Mouse (Mus musculus) intestine, embryonic 16.5 days (tissue): ENCODE measurements at regions not wholly inside any gene's neighbourhood (a gene's known extent, or its start where the extent isn't known, plus 50 kb on each side); places are given as distances from the start of the nearest gene placed in this dataset.

ENCODE experiments used
- ATAC-seq: fragments of 200-750 bp; cut with Nextera tagmentation; 2 replicates; pipeline ENCODE4 v1.8.0; 2017; ENCODE audit warnings: moderate TSS enrichment, moderate library complexity
- H3K27ac ChIP-seq: fragments of 300-500 bp; sonication (generic); 2 replicates; pipeline ENCODE4 v1.5.1; 2014; ENCODE audit warnings: mild to moderate bottlenecking, low read length
- H3K27me3 ChIP-seq: fragments of 300-500 bp; sonication (generic); replicated peaks from 2 replicates; pipeline ENCODE4 v1.6.1; 2014; ENCODE audit warnings: low read length, control low read depth, mixed read lengths; ENCODE audit not compliant: control insufficient read depth, insufficient read depth
- H3K36me3 ChIP-seq: fragments of 300-500 bp; sonication (generic); 2 replicates; pipeline ENCODE4 v1.6.1; 2014; ENCODE audit warnings: low read length, control low read depth; ENCODE audit not compliant: control insufficient read depth, insufficient read depth
- H3K4me1 ChIP-seq: fragments of 300-500 bp; sonication (generic); 2 replicates; pipeline ENCODE4 v1.6.1; 2014; ENCODE audit warnings: low read length, control low read depth, mixed read lengths; ENCODE audit not compliant: control insufficient read depth, insufficient read depth
- H3K4me2 ChIP-seq: fragments of 300-500 bp; sonication (generic); 2 replicates; pipeline ENCODE4 v1.6.1; 2014; ENCODE audit warnings: low read depth, low read length, control low read depth
- H3K4me3 ChIP-seq: fragments of 300-500 bp; sonication (generic); 2 replicates; pipeline ENCODE4 v1.5.1; 2014; ENCODE audit warnings: mild to moderate bottlenecking, low read length
- H3K9ac ChIP-seq: fragments of 300-500 bp; sonication (generic); 2 replicates; pipeline ENCODE4 v1.6.1; 2014; ENCODE audit warnings: low read depth, low read length
- H3K9me3 ChIP-seq: fragments of 300-500 bp; sonication (generic); 2 replicates; pipeline ENCODE4 v1.6.1; 2016; ENCODE audit warnings: low read length, control low read depth; ENCODE audit not compliant: control insufficient read depth
- WGBS: fragments of 180-500 bp; shearing (Covaris S2); extraction: QIAGEN DNeasy Blood & Tissue Kit; methylation state at CpG from one replicate; pipeline ENCODE4 v1.1.7; 2014; 5-methylcytosine and 5-hydroxymethylcytosine counted together

DNA sequence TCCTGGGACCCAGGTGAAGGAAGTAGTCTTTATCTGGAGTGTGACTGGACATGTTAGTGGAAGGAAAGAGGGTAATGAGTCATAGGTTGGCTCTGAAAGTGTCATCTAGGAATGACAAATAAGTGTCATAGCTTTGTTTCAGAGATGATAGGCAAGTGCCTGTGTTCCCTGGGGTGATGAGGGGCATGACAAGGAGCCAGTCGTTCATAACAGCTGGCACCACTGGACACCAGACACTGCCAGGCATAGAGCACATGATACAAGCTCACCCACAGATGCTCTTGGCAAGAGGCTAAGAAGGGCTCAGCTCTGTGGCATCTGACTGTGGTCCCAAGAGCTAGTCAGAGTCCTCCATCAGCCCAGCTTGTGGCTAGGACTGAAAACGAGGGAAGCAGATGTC, 171.0 kb downstream of the Rab11fip4 start:
- 49% methylated on average over 2 of the region's 2 CpGs for WGBS
- Histone ChIP-seq H3K4me3 (no peak overlapping the region), H3K27me3 (no peaks in the 10 kb centered on the region), H3K9ac (no peak overlapping the region), H3K4me2 (no peak overlapping the region), H3K4me1 (no peaks in the 10 kb centered on the region), H3K36me3 (no peaks in the 10 kb centered on the region), H3K27ac (no peak overlapping the region), H3K9me3 (no peaks in the 10 kb centered on the region)
- no peak for ATAC-seq

DNA sequence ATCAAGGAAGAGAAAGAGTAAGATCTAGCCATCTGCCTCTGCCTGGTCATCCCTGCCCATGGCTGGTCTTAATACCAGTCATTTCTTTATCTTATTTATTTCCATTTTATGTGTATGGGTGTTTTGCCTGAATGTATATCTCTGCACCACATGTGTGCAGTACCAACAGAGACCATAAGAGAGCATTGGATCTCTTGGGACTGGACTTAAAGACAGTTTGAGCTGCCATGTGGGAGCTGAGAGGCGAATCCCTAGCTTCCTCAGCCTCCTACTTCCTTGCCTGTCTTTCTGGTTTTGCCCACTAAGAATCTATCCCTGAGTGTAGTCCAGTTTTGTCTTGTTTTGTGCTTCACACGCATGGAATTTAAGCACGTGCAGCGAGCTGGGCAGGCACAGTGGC, 169.5 kb downstream of the Rab11fip4 start:
- WGBS = 92% methylated on average over 4 of the region's 4 CpGs
- Histone ChIP-seq H3K36me3 (no peaks in the 10 kb centered on the region), H3K27me3 (no peaks in the 10 kb centered on the region), H3K4me1 (no peaks in the 10 kb centered on the region), H3K27ac (no peak overlapping the region), H3K4me3 (no peak overlapping the region), H3K9ac (no peak overlapping the region), H3K9me3 (no peaks in the 10 kb centered on the region), H3K4me2 (no peak overlapping the region)
- no peak for ATAC-seq

DNA sequence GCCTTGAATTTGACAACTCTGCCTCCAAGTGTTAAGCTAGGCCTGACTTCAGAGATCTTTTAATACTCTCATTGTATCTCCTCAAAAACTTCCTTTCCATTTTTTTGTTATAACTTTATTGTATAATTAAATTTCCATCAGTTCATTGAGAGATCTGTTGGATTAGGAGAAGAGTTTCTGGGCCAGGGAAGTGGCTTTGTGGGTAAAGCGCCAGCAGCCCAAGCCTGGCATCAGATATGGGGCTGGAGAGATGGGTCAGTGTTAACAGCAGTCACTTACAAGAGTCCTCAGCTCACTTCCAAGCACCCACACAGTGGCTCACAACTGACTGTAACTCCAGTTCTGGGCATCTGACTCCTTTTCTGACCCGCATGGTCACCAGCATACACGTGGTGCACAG, 167.3 kb downstream of the Rab11fip4 start:
- Histone ChIP-seq H3K36me3 (no peaks in the 10 kb centered on the region), H3K9me3 (no peaks in the 10 kb centered on the region), H3K27ac (no peak overlapping the region), H3K4me3 (no peak overlapping the region), H3K9ac (no peak overlapping the region), H3K4me1 (no peaks in the 10 kb centered on the region), H3K4me2 (no peak overlapping the region), H3K27me3 (no peaks in the 10 kb centered on the region)
- 94% methylated on average over 3 of the region's 3 CpGs for WGBS
- ATAC-seq = no peak

DNA sequence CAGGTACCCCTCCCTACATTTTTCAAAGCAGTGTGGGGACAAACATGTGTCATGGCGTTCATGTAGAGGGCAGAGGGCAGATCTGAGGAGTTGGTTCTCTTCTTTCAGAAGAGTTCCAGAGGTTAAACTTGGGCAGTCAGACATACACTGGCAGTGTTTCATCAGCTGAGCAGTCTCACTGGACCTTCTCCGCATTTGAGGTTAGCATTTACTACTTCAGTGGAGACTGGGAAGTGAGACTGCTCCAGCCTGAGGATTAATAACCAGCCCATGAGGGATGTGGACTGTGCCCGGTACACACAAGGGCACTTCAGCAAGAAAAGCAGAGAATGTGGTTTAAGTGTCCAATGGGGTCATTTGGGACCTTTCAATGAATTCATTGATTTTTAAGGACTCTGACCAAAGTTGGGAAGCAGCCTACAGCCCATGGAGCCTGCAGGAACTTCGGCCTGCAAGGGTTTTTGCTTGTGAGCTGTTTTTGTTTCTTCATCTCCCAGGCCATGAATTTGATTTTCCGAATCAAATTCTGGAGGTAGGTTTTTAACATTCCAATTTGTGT, 166.6 kb downstream of the Rab11fip4 start:
- Histone ChIP-seq H3K27ac (no peak overlapping the region), H3K4me2 (no peak overlapping the region), H3K27me3 (no peaks in the 10 kb centered on the region), H3K9ac (no peak overlapping the region), H3K36me3 (no peaks in the 10 kb centered on the region), H3K4me3 (no peak overlapping the region), H3K9me3 (no peaks in the 10 kb centered on the region), H3K4me1 (no peaks in the 10 kb centered on the region)
- 85% methylated on average over 5 of the region's 5 CpGs for WGBS
- no peak for ATAC-seq

DNA sequence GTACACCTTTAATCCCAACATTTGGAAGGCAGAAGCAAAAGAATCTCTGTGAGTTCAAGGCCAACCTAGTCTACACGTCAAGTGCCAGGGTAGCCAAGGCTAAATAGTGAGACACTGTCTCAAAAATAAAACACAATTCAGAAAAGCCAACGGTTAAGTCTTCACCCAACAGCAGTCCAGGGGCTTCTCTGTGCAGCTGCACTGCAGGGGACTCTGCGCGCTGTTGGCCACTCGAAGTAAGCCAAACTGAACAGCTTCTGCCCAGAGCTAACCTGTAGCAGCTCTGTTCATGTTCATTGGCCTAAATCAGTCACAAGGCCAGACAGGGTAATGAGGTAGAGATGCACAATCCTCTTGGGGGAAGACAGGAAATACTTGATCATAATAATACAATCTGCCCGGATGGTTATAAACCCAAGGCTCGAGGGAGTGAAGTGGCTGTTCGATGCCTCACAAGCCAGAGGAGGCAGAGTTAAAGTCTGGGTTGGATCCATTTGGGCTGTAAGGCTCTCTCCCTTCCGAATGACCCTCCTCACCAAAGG, 165.4 kb downstream of the Rab11fip4 start:
- H3K36me3 ChIP-seq = no peaks in the 10 kb centered on the region
- H3K4me1 ChIP-seq = no peaks in the 10 kb centered on the region
- no peaks in the 10 kb centered on the region for H3K9me3 ChIP-seq
- H3K4me2 ChIP-seq = no peak overlapping the region
- H3K27ac ChIP-seq = no peak overlapping the region
- H3K27me3 ChIP-seq = no peaks in the 10 kb centered on the region
- no peak overlapping the region for H3K9ac ChIP-seq
- no peak overlapping the region for H3K4me3 ChIP-seq
- 71% methylated on average over 9 of the region's 9 CpGs for WGBS
- ATAC-seq = no peak

DNA sequence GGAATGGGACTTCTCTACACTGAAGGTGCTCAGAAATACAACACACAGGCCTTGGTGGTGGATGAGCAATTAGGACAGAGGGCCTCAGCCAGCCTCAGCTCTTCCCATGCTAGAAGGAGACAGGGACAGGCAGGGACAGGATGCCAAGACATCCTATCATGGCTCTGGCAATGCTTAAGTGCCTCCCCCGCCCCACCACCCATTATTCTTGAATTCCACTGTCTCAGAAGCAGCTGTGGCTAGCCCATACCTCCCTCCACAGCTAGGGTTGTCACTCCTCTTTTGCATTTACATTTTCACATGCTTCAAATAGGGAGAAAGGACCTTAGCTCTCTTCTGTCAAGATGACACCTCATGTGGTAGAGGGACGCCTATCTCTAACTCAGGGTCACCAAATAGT, 162.5 kb downstream of the Rab11fip4 start:
- no peaks in the 10 kb centered on the region for H3K27me3 ChIP-seq
- no peak overlapping the region for H3K4me2 ChIP-seq
- ATAC-seq = no peak
- H3K9ac ChIP-seq = no peak overlapping the region
- H3K36me3 ChIP-seq = no peaks in the 10 kb centered on the region
- no peak overlapping the region for H3K27ac ChIP-seq
- H3K4me1 ChIP-seq = no peaks in the 10 kb centered on the region
- H3K9me3 ChIP-seq = no peaks in the 10 kb centered on the region
- H3K4me3 ChIP-seq = no peak overlapping the region
- WGBS = 85% methylated on average over 2 of the region's 2 CpGs

DNA sequence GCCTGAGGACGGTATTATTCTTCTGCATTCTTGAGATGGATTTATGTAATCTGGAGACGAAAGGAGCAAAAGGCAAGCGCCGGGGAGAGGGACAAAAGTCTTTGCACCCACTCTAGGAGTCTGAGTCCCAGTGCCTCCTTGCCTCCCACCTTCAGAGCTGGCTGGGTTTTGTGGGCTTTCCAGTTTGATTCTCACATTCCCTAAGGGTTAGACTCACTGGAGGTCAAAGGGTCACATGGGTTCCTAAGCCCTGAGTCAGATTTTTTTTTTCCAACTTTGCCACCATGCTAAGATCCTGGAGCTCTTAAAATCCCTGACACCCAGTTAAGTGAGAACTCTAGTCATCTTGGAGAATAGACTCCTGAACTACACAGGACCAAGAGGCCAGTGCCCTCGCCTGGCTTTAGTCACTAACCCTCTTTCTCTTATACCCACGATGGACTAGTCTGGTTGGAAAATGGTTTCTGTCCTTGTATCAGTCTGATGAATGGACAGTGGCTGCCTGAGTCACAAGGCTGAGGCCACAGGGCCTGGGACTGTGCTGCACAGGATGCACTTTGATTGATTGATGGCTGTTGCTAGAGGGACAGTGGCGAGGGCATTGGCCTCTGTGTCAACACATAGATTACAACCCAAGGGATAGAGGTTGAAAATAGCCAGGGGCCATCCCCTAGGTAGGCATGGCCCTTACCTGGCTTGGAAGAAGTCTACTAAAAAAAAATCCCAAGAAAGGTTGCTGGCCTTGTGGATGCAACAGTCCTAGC, 161.9 kb downstream of the Rab11fip4 start:
- no peak for ATAC-seq
- H3K27ac ChIP-seq = no peak overlapping the region
- no peaks in the 10 kb centered on the region for H3K9me3 ChIP-seq
- WGBS = 57% methylated on average over 7 of the region's 7 CpGs
- H3K27me3 ChIP-seq = no peaks in the 10 kb centered on the region
- H3K4me3 ChIP-seq = no peak overlapping the region
- H3K9ac ChIP-seq = no peak overlapping the region
- no peaks in the 10 kb centered on the region for H3K4me1 ChIP-seq
- H3K36me3 ChIP-seq = no peaks in the 10 kb centered on the region
- H3K4me2 ChIP-seq = no peak overlapping the region

DNA sequence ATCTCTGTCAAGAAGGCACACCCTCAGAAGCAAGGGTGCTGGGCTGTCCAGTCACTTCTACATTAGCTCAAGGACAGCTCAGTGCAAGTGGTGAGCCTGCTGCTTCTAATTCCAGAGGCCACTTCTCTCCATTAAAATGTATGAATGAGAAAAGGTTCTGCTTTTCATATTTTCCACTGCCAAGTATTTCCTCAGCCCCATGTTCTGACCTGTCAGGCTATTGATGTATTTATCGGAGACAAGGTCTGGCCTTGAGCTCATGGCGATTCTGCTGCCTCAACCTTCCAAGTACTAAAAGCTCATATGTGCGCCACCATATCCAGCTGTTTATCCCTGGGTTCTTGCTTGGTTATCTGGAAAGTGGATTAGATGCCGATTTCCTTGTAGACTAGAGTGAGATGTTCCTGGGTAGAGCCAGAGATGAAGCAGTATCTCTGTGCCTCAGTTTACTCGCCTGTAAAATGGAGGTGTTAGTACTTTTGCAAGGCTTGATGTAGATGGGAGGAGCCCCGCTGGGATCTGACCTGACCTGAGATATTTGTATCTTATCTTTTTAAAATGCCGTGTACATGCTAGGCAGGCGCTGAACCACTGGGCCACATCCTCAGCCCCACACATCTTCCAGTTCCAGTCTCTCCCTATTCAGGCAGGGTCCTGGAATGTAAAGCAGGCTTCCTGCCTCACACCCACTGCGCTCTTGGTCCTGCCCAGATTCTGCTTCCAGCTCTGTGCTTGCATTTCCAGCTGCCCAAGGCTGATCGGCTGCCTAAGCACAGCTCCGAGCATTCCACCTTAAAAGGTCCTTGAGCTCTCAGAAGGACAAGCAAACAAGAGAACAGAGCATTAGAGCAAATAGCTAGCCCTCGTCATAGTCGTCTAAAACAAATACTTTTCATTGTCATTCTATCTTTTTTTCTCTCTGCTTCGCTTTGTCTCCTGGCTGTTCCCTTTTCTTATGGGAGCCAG, 161.0 kb downstream of the Rab11fip4 start:
- no peaks in the 10 kb centered on the region for H3K27me3 ChIP-seq
- H3K36me3 ChIP-seq = no peaks in the 10 kb centered on the region
- no peaks in the 10 kb centered on the region for H3K9me3 ChIP-seq
- no peak overlapping the region for H3K4me2 ChIP-seq
- no peak overlapping the region for H3K4me3 ChIP-seq
- H3K4me1 ChIP-seq = no peaks in the 10 kb centered on the region
- no peak for ATAC-seq
- H3K9ac ChIP-seq = no peak overlapping the region
- no peak overlapping the region for H3K27ac ChIP-seq
- 56% methylated on average over 14 of the region's 14 CpGs for WGBS

DNA sequence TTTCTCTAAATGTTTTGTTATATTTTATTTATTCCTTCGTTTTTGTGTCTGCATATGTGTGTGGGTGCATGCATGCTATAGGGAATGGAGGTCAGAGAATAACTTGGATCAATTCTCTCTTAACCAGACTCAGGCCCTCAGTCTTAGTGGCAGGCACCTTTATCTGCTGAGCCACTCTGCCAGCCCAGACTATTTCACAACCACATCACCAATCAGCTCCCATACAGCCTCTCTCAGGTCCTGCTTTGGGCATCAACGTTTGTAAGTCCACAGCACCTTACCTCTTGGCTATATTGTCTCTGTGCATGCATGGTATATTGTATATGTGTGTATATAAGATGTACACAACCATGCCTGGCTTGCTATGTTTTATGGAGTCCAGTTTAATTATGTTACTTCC, 159.9 kb downstream of the Rab11fip4 start:
- H3K4me3 ChIP-seq = no peak overlapping the region
- no peaks in the 10 kb centered on the region for H3K9me3 ChIP-seq
- no peak overlapping the region for H3K9ac ChIP-seq
- H3K36me3 ChIP-seq = no peaks in the 10 kb centered on the region
- no peak overlapping the region for H3K27ac ChIP-seq
- H3K27me3 ChIP-seq = no peaks in the 10 kb centered on the region
- H3K4me2 ChIP-seq = no peak overlapping the region
- no peaks in the 10 kb centered on the region for H3K4me1 ChIP-seq
- no peak for ATAC-seq
- WGBS = 79% methylated on average over 2 of the region's 2 CpGs
